Mouse (Mus musculus) myocyte (in vitro differentiated cells): Measurements from ENCODE around the gene Sypl.

ENCODE experiments used
- E2F4 ChIP-seq: IDR thresholded peaks from one replicate; pipeline ENCODE4 v1.6.1; 2011; ENCODE audit warnings: mild to moderate bottlenecking, control low read depth, moderate library complexity; ENCODE audit not compliant: insufficient read depth
- MAX ChIP-seq: IDR thresholded peaks from one replicate; pipeline ENCODE4 v1.6.1; 2011; ENCODE audit warnings: low read depth, mild to moderate bottlenecking, control low read depth
- MYOG ChIP-seq, 3 experiments: IDR thresholded peaks; one replicate each; pipeline ENCODE4 v1.6.1; 2011; ENCODE audit warnings: control low read depth in 2 of 3, low read depth in 2 of 3, mild to moderate bottlenecking in 2 of 3; ENCODE audit not compliant: insufficient read length in 2 of 3, control insufficient read depth in 1 of 3, insufficient read depth in 1 of 3
- POLR2A ChIP-seq: IDR thresholded peaks from one replicate; pipeline ENCODE4 v1.6.1; 2011; ENCODE audit warnings: low read depth, mild to moderate bottlenecking, control low read depth, moderate library complexity; ENCODE audit not compliant: insufficient read length
- POLR2AphosphoS2 ChIP-seq: IDR thresholded peaks from one replicate; pipeline ENCODE4 v1.6.1; 2011; ENCODE audit warnings: low read depth, control low read depth; ENCODE audit not compliant: insufficient read length
- REST ChIP-seq: IDR thresholded peaks from one replicate; pipeline ENCODE4 v1.6.1; 2011; ENCODE audit warnings: mild to moderate bottlenecking, control low read depth, moderate library complexity; ENCODE audit not compliant: insufficient read depth, insufficient read length
- TCF3 ChIP-seq: IDR thresholded peaks from one replicate; pipeline ENCODE4 v1.6.1; 2011; ENCODE audit warnings: low read depth, control low read depth; ENCODE audit not compliant: insufficient read length

GRCm38 (mm10) chr12:32929831-32930513, 23.7 kb upstream of the Sypl start:
- TF ChIP-seq POLR2A: no peak
- no peak for TF ChIP-seq POLR2AphosphoS2
- peak; percentile 6 for TF ChIP-seq TCF3
- no peak for TF ChIP-seq MAX
- no peak for TF ChIP-seq E2F4
- peak in 1 of 3 experiments; percentile 72 for TF ChIP-seq MYOG (IDR thresholded peaks at IDR 0.05; ENCODE audit: control insufficient read depth in 1 of 3, insufficient read depth in 1 of 3, insufficient read length in 2 of 3, low read depth in 2 of 3)
- TF ChIP-seq REST: no peak
